Mouse (Mus musculus): ENCODE results near the gene Desi2. TPM values are rescaled to one million over a fixed set of nuclear protein-coding genes. Genes with fewer than 3 reads are reported as not detected.
"Not testable (repeated sequence)": the region's sequence is repeated elsewhere in the genome, so short reads cannot be mapped to it uniquely, and the experiment has no call there.

The Desi2 gene
- total RNA-seq (2018; cell fraction: chromatin; rRNA removed), result 10 to 100 TPM in 9 of 26 experiments, 1 to 10 TPM in 17; 3.0 to 14.7 (median 8.6) TPM
- total RNA-seq (2018; cell fraction: cytosol; rRNA removed), result 10 to 100 TPM in 22 of 26 experiments, 1 to 10 TPM in 4; 9.4 to 17.2 (median 12.0) TPM
- 10 to 100 TPM in 18 of 26 experiments, 1 to 10 TPM in 8; 5.1 to 26.8 (median 11.0) TPM for total RNA-seq (2018; cell fraction: nucleus; rRNA removed)
- polyA plus RNA-seq (2018), result 9.5 to 11.5 TPM (median 10.7 TPM) in 3 replicates

DNA sequence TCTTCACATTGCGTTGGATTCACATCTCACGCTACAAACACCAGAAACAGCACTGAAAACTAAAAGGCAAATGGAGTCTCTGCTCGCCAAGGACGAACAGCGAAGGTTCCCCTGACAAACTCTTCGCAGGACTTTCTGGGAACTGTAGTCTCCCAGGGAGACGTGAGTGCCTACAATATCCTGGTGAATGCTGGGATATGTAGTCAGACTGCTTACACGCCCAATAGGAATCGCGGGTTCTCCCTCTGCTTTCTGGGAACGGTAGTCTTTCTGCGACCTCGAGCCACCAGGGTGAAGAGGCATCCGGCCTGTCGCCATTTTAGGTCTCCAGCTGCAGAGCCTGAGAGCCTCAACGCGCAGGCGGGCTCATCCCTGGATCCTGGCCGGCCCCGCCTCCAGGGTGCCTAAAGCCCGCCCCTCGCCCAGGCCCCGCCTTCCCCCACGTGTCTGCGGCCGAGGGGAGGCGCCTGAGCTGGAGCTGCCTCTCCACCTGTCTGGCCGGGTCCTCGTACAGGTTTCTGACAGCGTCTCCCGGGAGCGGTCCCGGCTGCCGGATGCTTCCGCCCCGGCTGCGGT is at the start of gene Desi2:
Gene Desi2 (plus strand): TSS at position 202 of the 576 bp plus-strand sequence.
- H3K4me3 ChIP-seq (ENCODE audit: inconsistent target), result peak within 1 kb of the TSS; percentile 32
- H3K27ac ChIP-seq, result peak within 1 kb of the TSS; percentile 60
- under 1% methylated on average over 30 of the region's 37 CpGs for WGBS (ENCODE audit: missing documents)
- peaks cover 42% of the 10 kb centered on the region for H3K79me2 ChIP-seq (ENCODE audit: inconsistent target)
- not testable (repeated sequence) for H3K36me3 ChIP-seq (ENCODE audit: inconsistent target)

DNA sequence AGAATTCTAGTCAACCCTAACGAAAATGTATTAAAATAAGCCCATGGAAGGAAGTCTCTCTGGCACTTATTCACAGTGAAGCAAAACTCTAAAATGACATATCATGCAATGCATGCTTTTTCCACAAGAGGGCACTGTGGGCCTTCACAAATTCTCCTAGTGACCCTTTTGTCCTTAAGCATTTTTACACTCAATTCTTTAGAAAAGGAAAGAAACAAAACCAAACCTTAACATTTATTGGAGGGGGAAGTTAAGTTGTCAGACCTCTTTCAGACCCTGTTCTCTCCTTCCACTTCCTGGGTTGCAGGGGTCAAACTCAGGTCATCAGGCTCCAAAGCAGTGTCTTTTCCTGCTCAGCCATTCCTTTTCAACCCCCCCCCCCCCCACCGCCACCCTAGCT is 40.7 kb upstream of the Desi2 start:
- not testable (repeated sequence) for H3K4me3 ChIP-seq (ENCODE audit: inconsistent target); H3K27ac ChIP-seq; H3K36me3 ChIP-seq (ENCODE audit: inconsistent target); H3K79me2 ChIP-seq (ENCODE audit: inconsistent target)
- WGBS (ENCODE audit: missing documents), result no CpG with 5 or more reads among the region's 2 CpGs

DNA sequence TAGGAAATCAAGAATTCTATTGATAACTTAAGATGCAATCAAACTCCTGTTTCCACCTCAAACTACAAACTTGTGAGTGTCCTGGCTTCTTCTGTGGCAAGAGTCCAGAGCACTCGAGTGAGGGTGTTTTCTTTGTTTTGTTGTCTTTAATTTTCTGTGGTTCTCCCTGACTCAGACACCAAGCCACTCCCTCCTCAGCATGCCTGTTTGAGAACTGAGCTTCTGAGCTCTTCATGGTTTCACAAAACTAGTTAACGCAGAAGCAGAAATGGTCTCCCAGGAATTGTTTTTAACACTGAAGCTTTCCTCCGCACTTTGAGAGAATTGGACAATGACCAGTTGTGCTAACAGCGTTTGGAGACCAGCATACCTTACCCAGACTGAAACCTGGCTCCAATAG is 40.3 kb upstream of the Desi2 start:
- 89% methylated on average over 3 of the region's 4 CpGs for WGBS (ENCODE audit: missing documents)
- not testable (repeated sequence) for H3K4me3 ChIP-seq (ENCODE audit: inconsistent target); H3K36me3 ChIP-seq (ENCODE audit: inconsistent target)

DNA sequence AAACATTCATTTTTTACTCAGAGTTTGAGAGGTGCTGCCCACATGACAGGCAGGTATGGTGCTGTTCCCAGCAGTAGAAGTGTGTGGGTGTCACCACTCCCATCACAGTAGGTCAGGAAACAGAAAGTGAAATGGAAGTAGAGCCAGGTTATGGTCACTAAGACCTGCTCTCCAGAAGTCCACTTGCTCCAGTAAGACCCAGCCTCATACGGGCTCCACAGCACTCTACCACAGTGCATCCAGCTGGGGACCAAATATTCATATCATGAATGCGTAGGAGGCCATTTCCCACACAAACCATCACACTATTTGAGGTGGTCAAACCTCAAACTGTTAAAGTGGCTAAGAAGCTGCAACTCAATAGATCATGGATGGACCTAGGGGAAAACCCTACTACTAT is 5.0 kb upstream of the Desi2 start:
- Histone ChIP-seq H3K36me3 (ENCODE audit: inconsistent target) (no peaks in the 10 kb centered on the region), H3K4me3 (ENCODE audit: inconsistent target) (no peak overlapping the region), H3K79me2 (ENCODE audit: inconsistent target) (no peaks in the 10 kb centered on the region), H3K27ac (no peak overlapping the region)
- WGBS (ENCODE audit: missing documents), result 100% methylated on average over 2 of the region's 2 CpGs

More for the DNA sequence above, 40.3 kb upstream of the Desi2 start:
- H3K27ac ChIP-seq; H3K79me2 ChIP-seq (ENCODE audit: inconsistent target): not testable (repeated sequence)

DNA sequence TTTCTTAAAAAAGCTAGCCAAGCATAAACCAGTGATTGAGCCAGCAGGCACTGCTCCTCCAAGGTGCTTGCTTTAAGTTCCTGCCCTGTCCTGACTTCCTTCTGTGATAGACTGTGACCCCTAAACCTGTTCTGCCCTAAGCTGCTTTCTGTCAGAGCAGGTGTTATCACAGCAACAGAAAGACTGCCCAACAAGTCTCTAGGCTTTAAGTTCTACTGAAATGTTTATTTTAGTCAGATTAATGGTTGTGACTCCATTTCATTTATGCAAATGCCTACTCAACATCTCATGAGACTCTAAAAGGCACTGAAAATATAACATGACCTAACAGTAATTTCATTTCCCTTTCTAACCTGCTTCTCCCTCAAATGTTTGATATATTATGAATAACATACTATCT is 1.6 kb upstream of the Desi2 start:
- H3K36me3 ChIP-seq (ENCODE audit: inconsistent target), result no peaks in the 10 kb centered on the region
- H3K79me2 ChIP-seq (ENCODE audit: inconsistent target), result peaks cover 25% of the 10 kb centered on the region
- H3K4me3 ChIP-seq (ENCODE audit: inconsistent target), result no peak overlapping the region
- no peak overlapping the region for H3K27ac ChIP-seq

DNA sequence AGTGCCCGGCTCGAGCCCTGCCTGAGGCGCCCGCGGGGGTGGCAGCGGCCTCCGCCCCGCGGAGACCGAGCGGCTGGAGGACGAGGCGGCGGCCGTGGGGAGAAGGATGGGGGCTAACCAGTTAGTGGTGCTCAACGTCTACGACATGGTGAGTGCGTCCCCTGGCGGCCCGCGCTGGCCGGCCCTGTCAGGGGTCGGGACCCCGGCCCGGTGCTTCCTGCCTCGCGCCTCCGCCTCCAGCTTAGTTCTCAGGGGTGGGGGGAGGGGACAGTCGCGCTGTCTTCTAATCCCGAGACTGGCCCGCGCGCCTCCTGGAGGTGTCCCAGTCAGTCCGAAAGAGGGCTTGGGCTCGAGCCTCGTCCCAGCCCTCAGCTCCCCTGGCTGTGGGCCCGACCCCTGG is 593 bp downstream of the Desi2 start:
- H3K27ac ChIP-seq; H3K4me3 ChIP-seq (ENCODE audit: inconsistent target); H3K36me3 ChIP-seq (ENCODE audit: inconsistent target): not testable (repeated sequence)
- peaks cover 47% of the 10 kb centered on the region for H3K79me2 ChIP-seq (ENCODE audit: inconsistent target)
- 3% methylated on average over 15 of the region's 38 CpGs for WGBS (ENCODE audit: missing documents)

DNA sequence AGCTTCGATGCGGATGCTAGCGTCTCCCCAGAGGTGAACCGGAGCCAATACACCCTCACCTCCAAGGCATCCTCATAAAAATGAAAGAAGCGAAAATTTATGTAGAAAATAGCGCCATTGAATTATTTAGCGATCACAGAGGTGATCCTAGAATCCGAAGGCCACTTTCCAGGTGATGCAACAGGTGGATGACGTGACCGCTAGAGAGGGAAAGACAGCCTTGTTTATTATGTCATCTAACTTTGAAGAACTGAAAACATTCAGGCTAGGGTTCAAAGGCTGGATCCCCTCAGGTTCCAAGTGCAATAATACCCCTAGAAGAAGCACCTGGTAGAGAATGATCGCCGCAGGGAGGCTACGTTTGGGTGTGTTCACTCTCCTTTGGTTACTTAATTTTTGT is 1.2 kb downstream of the Desi2 start:
- H3K4me3 ChIP-seq (ENCODE audit: inconsistent target), result peak overlapping the region; percentile 32
- no peak overlapping the region for H3K27ac ChIP-seq
- H3K79me2 ChIP-seq (ENCODE audit: inconsistent target), result peaks cover 53% of the 10 kb centered on the region
- H3K36me3 ChIP-seq (ENCODE audit: inconsistent target), result no peaks in the 10 kb centered on the region
- WGBS (ENCODE audit: missing documents), result 11% methylated on average over 9 of the region's 13 CpGs

DNA sequence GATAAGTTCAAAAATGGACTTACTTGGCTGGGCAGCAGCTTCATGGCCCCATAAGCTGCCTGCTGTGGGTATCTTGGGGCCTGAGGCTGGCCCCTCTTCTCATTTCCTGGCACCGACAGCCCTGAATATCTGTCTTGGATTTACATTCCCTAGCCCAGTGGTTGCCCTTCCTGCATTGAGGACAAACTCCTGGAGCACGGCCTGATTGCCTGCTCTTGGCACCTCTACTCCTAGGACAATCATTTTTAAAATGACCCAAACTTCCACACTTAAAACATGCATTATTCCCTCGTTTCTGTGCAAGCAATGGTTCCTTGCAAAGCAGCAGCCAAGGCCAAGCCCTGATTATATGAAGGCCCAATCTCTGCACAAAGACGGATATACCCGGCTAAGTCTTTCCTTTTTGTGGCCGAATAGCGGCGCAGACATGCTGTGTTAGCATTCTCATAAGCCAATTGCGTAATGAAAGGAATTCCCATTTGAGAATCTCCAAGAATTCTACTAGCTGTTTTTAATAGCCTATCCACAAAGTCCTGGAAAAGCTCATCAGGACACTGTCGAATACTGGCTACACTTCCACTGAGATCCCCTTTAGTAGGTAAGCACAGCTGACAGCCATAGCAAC is 18.6 kb downstream of the Desi2 start:
- WGBS (ENCODE audit: missing documents), result 95% methylated on average over 10 of the region's 10 CpGs
- Histone ChIP-seq H3K27ac (no peak overlapping the region), H3K4me3 (ENCODE audit: inconsistent target) (no peak overlapping the region), H3K79me2 (ENCODE audit: inconsistent target) (peaks cover 16% of the 10 kb centered on the region; the same call in 1 of the 2 replicates), H3K36me3 (ENCODE audit: inconsistent target) (no peaks in the 10 kb centered on the region)

DNA sequence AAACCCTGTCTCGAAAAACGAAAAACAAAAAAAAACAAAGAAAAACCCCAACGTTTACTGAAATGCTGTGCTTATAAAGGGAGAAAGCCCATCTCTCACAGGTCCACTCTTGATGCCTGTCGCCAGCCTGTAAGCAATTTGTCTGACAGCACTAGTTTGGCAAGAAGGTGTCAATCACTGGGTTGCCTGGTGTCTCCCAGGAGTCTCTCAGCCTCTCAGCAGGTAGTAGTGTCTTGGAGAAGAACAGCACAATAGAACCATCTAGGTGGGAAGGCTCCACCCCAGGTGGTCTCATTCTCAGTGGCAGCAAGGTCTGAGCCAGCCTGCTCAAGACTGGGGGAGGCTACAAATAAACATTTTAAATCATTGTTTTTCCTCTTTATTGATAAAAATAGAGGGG is 20.6 kb downstream of the Desi2 start:
- not testable (repeated sequence) for H3K27ac ChIP-seq; H3K79me2 ChIP-seq (ENCODE audit: inconsistent target); H3K4me3 ChIP-seq (ENCODE audit: inconsistent target); H3K36me3 ChIP-seq (ENCODE audit: inconsistent target)
- WGBS (ENCODE audit: missing documents), result 93% methylated on average over 4 of the region's 4 CpGs

DNA sequence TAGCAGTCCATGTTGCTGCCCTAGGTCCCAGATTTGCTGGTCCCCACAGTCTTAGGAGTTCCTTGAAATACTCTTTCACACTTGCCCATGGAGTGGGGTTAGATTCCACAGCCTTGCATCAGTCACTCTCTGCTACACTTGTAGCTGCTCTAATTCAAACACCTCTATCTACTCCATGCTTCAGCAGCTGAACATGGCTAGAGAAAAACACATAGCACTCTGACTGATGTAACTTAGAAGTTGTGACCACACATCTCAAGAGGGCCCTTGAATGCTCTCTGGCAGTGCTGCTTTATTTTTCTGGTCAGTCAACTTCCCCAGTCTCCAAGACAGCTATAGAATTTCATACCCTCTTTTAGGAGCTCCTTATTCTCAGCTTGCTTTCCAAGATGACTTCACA is 22.7 kb downstream of the Desi2 start:
- Histone ChIP-seq H3K79me2 (ENCODE audit: inconsistent target) (no peaks in the 10 kb centered on the region; the same call in 1 of the 2 replicates), H3K27ac (no peak overlapping the region), H3K36me3 (ENCODE audit: inconsistent target) (no peaks in the 10 kb centered on the region), H3K4me3 (ENCODE audit: inconsistent target) (no peak overlapping the region)

DNA sequence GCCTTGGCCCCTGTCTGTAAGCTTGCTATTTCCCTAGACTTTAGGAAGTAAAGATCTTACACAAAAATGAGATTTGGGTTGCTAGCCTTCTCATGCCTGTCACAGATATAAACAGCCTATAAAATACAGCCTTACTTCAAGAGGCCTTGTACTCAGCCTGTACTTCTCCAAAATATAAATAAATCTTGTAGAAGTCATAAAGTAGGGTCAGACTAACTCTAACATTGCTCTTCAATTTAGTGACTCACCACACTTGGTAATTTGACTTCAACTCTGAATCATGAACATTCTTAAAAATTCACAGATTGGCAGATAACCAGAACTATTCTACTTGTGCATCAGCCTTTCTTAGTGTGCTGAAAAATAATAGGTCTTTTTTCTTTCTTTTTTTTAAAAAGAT is 29.9 kb downstream of the Desi2 start:
- Histone ChIP-seq H3K79me2 (ENCODE audit: inconsistent target) (peaks cover 8% of the 10 kb centered on the region; the same call in 1 of the 2 replicates), H3K27ac (no peak overlapping the region), H3K36me3 (ENCODE audit: inconsistent target) (no peaks in the 10 kb centered on the region), H3K4me3 (ENCODE audit: inconsistent target) (no peak overlapping the region)

DNA sequence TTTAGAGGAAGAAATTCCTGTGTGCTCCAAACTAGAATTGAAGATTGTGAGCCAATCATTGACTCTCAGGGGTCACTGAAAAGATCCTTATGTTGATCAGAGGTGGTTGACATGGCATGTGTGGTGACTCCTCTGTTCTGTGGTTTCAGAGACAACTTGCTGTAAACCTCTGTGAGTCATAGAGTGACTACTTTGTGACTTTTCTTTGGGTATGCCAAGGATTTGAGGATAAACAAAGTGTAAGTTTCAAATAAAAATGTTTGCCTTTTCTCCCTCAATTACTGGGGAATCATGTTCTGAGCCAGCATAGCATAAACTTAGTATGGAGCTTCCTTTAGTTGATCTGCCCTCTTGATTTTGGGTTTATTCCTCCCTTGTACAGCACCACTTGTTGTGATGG is 31.1 kb downstream of the Desi2 start:
- Histone ChIP-seq H3K79me2 (ENCODE audit: inconsistent target) (peaks cover 8% of the 10 kb centered on the region; the same call in 1 of the 2 replicates), H3K4me3 (ENCODE audit: inconsistent target) (no peak overlapping the region), H3K27ac (no peak overlapping the region), H3K36me3 (ENCODE audit: inconsistent target) (no peaks in the 10 kb centered on the region)

DNA sequence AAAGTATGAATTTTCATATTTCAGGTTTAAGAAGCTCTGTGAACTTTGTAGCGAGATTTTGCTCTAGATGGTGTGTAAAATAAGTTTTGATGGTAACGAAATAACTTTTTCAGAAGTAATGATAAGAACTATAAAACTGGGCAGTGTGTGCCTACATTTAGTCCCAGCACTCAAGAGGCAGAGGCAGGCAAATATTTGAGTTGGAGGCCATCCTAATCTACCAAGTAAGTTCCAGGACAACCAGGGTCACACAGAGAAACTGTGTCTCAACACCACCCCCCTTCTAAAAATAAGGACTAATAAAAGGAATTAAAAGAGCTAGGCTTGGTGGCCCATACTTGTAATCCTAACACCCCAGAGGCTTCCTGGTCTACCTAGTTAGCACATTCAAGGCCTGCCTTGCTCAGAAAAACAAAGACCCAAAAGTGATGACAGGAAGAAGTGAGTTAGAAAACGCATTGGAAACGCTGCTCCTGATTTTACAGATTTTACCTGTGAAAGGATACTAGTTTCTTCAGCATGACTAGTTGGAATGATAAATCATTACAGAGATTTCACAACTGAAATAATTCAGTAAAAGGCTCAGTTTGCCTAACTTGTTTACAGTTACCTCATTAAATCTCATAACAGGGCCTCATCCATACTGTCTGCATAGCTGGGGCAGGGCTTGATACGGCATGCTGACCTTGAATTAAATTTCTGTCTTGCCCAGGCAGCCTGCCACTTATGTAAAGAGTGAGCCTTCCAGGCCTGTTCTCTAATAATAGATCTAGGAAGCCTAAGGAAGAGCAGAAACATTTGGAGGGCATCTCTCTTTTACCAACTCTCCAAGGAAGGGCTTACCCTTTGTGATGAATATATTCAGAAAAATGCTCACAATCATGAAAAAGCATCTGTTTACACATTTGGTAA is 32.2 kb downstream of the Desi2 start:
- 98% methylated on average over 5 of the region's 5 CpGs for WGBS (ENCODE audit: missing documents)
- Histone ChIP-seq H3K36me3 (ENCODE audit: inconsistent target) (no peaks in the 10 kb centered on the region), H3K27ac (no peak overlapping the region), H3K4me3 (ENCODE audit: inconsistent target) (no peak overlapping the region), H3K79me2 (ENCODE audit: inconsistent target) (peaks cover 8% of the 10 kb centered on the region; the same call in 1 of the 2 replicates)

DNA sequence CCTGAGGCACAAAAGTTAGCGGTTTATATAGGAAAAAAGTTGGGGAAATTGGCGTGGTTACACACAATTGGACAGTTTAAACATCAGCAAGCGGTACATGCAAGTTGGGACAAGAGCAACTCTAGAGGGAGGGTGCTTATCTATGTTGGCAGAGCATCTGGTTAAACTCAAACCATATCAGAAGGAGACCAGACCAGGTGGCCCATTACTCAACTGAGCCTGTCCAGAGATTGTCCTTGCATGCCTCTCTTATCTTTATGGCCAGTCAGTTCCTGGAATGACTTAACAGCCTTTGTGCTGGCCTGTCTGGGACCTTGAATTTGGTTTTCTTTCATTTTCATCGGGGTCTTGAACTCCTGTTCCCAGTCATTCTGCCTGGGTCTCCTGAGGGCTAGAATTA is 41.7 kb downstream of the Desi2 start:
- WGBS (ENCODE audit: missing documents), result 90% methylated on average over 4 of the region's 4 CpGs
- peaks cover 11% of the 10 kb centered on the region; the same call in 1 of the 2 replicates for H3K36me3 ChIP-seq (ENCODE audit: inconsistent target)

DNA sequence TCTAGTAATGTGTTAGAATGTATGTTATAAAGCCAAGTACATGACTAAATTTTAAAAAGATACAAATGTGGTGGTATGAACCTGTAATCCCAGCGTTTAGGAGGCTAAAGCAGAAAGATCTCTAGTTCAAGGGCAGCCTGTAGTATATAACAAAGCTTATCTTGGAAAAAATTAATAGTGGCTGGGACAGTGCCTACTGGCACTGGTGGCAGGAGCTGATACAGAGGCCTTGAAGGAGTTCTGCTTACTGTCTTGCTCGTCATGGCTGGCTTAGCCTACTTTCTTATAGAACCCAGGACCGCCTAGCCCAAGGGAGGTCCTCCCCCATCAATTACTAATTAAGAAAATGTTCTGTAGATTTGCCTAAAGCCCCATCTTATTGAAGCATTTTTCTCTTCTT is 46.9 kb downstream of the Desi2 start:
- Histone ChIP-seq H3K27ac (no peak overlapping the region), H3K79me2 (ENCODE audit: inconsistent target) (no peaks in the 10 kb centered on the region), H3K36me3 (ENCODE audit: inconsistent target) (no peaks in the 10 kb centered on the region), H3K4me3 (ENCODE audit: inconsistent target) (no peak overlapping the region)
- 87% methylated on average over 3 of the region's 3 CpGs for WGBS (ENCODE audit: missing documents)

More for the DNA sequence above, 41.7 kb downstream of the Desi2 start:
- not testable (repeated sequence) for H3K79me2 ChIP-seq (ENCODE audit: inconsistent target); H3K27ac ChIP-seq; H3K4me3 ChIP-seq (ENCODE audit: inconsistent target)

All from macrophage (primary cell).